Mouse (Mus musculus) hindbrain, postnatal 0 days (tissue): ENCODE measurements around the gene Cxcl9. TPM values are rescaled to one million over a fixed set of nuclear protein-coding genes. Genes with fewer than 3 reads are reported as not detected.

ENCODE experiments used
- ATAC-seq: fragments of 200-750 bp; cut with Nextera tagmentation; 2 replicates; pipeline ENCODE4 v1.8.0; 2017; ENCODE audit warnings: mild to moderate bottlenecking, moderate TSS enrichment, moderate library complexity
- DNase-seq: peaks from one replicate; pipeline ENCODE4 v3.0.0-alpha.2; 2015; ENCODE audit warnings: low spot score
- H3K27ac ChIP-seq: fragments of 300-500 bp; sonication (generic); 2 replicates; pipeline ENCODE4 v1.5.1; 2014; ENCODE audit warnings: mild to moderate bottlenecking
- H3K27me3 ChIP-seq: fragments of 300-500 bp; sonication (generic); 2 replicates; pipeline ENCODE4 v1.6.1; 2014; ENCODE audit warnings: low read length, mixed read lengths; ENCODE audit not compliant: insufficient read depth
- H3K36me3 ChIP-seq: fragments of 300-500 bp; sonication (generic); 2 replicates; pipeline ENCODE4 v1.6.1; 2014; ENCODE audit warnings: low read length, mixed read lengths; ENCODE audit not compliant: insufficient read depth
- H3K4me1 ChIP-seq: fragments of 300-500 bp; sonication (generic); 2 replicates; pipeline ENCODE4 v1.6.1; 2014; ENCODE audit warnings: antibody characterized with exemption, low read length, mixed read lengths; ENCODE audit not compliant: insufficient read depth
- H3K4me2 ChIP-seq: fragments of 300-500 bp; sonication (generic); 2 replicates; pipeline ENCODE4 v1.6.1; 2014; ENCODE audit warnings: low read depth, mild to moderate bottlenecking, low read length, moderate library complexity, mixed read lengths
- H3K4me3 ChIP-seq: fragments of 300-500 bp; sonication (generic); 2 replicates; pipeline ENCODE4 v1.5.1; 2014; ENCODE audit warnings: low read length
- H3K9ac ChIP-seq: fragments of 300-500 bp; sonication (generic); replicated peaks from 2 replicates; pipeline ENCODE4 v1.6.1; 2014; ENCODE audit warnings: mild to moderate bottlenecking, low read length, moderate library complexity, mixed read lengths
- H3K9me3 ChIP-seq: fragments of 300-500 bp; sonication (generic); 2 replicates; pipeline ENCODE4 v1.6.1; 2016; ENCODE audit warnings: low read length, mixed read lengths
- CTCF ChIP-seq: IDR thresholded peaks from 2 replicates; pipeline ENCODE4 v1.5.1; 2016; ENCODE audit warnings: antibody characterized with exemption, control low read depth, low read depth
- WGBS: fragments of 180-500 bp; shearing (Covaris S2); extraction: QIAGEN DNeasy Blood & Tissue Kit; methylation state at CpG from one replicate; pipeline ENCODE4 v1.1.7; 2014; 5-methylcytosine and 5-hydroxymethylcytosine counted together
- polyA plus RNA-seq: library from polyadenylated mRNA; unstranded; fragments of >200 nt; fragmentation: Nextera tagmentation; extraction: Ambion mirVana; gene quantifications from 2 replicates; pipeline ENCODE4 v1.2.1, GENCODE M21; 2015
- total RNA-seq: library from RNA; depleted of rRNA; stranded (reverse); fragments of >200 nt; gene quantifications from 2 replicates; pipeline ENCODE4 v1.2.3, GENCODE M21; 2014; rRNA removed

Cxcl9 gene
- not detected in 2 replicates for total RNA-seq
- polyA plus RNA-seq = not detected in 2 replicates

GRCm38 (mm10) chr5:92327929-92328328, at the start of gene Cxcl9:
TSS of gene Cxcl9 (minus strand) at chr5:92328079.
- Histone ChIP-seq H3K27me3 (no peaks in the 10 kb centered on the region), H3K9me3 (no peaks in the 10 kb centered on the region), H3K4me3 (no peak within 1 kb of the TSS), H3K27ac (no peak within 1 kb of the TSS), H3K36me3 (no peaks in the 10 kb centered on the region), H3K9ac (no peak within 1 kb of the TSS), H3K4me1 (no peaks in the 10 kb centered on the region), H3K4me2 (no peak within 1 kb of the TSS)
- no peak for ATAC-seq
- no peak for TF ChIP-seq CTCF
- 84% methylated on average over 7 of the region's 7 CpGs for WGBS
- DNase-seq = no peak

DNA sequence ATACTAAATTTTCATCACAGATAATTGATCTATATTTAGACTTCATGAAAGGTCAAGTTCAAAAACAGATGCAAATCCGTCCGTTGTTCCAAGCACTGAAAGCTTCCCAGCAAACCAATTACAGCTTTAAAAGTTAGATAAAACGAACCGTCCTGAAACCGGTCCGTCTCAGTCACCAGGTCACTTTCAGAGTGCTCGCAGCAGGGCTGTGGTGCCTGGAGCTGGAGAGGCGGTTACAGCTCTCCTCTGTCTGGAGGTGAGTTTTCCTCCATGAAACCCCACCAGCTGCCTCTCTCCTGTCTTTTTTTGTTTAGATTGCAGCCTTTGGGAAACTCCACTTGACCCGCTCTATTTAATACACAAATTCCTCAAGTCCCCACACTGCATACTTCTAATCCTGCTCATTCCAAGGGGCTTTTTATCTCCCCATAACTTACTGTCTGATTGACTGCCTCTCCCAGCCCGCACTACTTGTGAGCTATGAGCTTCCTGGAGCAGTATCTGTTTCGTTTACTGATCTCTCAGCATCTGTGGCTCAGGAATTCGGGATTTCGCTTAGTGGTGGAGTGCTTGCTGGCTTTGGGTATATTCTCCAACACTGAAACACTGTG, 49.0 kb upstream of the Cxcl9 start:
- no peak overlapping the region for H3K4me3 ChIP-seq
- no peak for DNase-seq
- H3K27ac ChIP-seq = no peak overlapping the region
- no peak for TF ChIP-seq CTCF
- no peaks in the 10 kb centered on the region for H3K4me1 ChIP-seq
- no peak overlapping the region for H3K4me2 ChIP-seq
- H3K36me3 ChIP-seq = no peaks in the 10 kb centered on the region
- 56% methylated on average over 13 of the region's 13 CpGs for WGBS
- ATAC-seq = no peak
- H3K9ac ChIP-seq = no peak overlapping the region
- no peaks in the 10 kb centered on the region for H3K9me3 ChIP-seq
- H3K27me3 ChIP-seq = no peaks in the 10 kb centered on the region

- no peaks in the 10 kb centered on the region for H3K36me3 ChIP-seq
- ATAC-seq (no peak), DNase-seq (no peak)
- no peak overlapping the region for H3K4me2 ChIP-seq
- H3K4me3 ChIP-seq = no peak overlapping the region
- H3K9me3 ChIP-seq = no peaks in the 10 kb centered on the region
- H3K4me1 ChIP-seq = 0 out of 2 replicates have a peak, but pooled peaks cover 5% of the 10 kb centered on the region
- no peaks in the 10 kb centered on the region for H3K27me3 ChIP-seq
- no peak overlapping the region for H3K9ac ChIP-seq
- H3K27ac ChIP-seq = no peak overlapping the region
- no peak for TF ChIP-seq CTCF
- 77% methylated on average over 17 of the region's 17 CpGs for WGBS
These were observed 47.5 kb upstream of the Cxcl9 start for GRCm38 (mm10) chr5:92375368-92375767.

DNA sequence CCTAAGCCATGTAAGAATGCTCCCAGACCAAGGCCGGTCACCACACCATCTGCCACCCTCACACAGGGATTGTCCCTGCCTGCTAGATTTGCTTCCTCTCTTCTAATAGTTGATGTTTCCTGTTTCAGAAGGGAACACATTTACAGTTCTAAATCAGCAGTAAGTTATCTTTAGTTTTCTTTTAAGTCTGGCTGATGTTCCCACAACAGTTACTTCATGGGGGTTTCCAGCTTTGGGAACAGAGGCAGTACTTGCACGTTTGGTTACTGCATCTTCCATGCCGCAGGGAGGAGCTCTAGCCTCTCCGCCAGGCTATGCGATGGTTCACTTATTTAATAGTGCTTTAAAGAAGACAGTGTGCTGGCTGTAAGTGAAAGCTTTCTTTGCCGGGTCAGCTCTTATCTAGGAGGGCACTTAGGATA, 46.9 kb upstream of the Cxcl9 start:
- Histone ChIP-seq H3K27ac (no peak overlapping the region), H3K27me3 (no peaks in the 10 kb centered on the region), H3K4me3 (no peak overlapping the region), H3K4me2 (no peak overlapping the region), H3K9me3 (no peaks in the 10 kb centered on the region), H3K4me1 (0 out of 2 replicates have a peak, but pooled peaks cover 5% of the 10 kb centered on the region), H3K9ac (no peak overlapping the region), H3K36me3 (no peaks in the 10 kb centered on the region)
- no peak for DNase-seq
- no peak for TF ChIP-seq CTCF
- no peak for ATAC-seq
- 63% methylated on average over 6 of the region's 6 CpGs for WGBS

DNA sequence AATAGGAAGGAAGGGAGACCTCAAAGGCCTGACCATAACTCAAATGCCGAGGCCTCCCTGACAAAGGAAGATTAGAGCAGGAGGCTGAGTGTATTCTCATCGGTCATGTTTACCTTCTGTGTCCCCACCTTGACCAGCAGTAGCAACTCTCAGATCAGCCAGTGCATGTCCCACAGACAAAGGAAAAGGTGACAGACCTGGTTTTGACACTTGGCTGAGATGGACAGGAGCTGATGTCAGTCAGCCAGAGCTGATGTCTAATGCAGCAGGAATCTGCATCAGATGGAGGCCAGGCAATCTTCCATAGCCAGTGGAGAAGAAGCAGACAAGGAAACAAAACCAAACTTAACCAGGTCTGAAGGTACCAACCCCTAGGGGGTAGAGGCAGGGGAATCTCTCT, 44.7 kb upstream of the Cxcl9 start:
- Histone ChIP-seq H3K4me1 (0 out of 2 replicates have a peak, but pooled peaks cover 5% of the 10 kb centered on the region), H3K9ac (no peak overlapping the region), H3K4me3 (no peak overlapping the region), H3K4me2 (no peak overlapping the region), H3K27ac (no peak overlapping the region), H3K9me3 (no peaks in the 10 kb centered on the region), H3K27me3 (no peaks in the 10 kb centered on the region), H3K36me3 (no peaks in the 10 kb centered on the region)
- DNase-seq (no peak), ATAC-seq (no peak)
- TF ChIP-seq CTCF = no peak
- WGBS = 88% methylated on average over 2 of the region's 2 CpGs

DNA sequence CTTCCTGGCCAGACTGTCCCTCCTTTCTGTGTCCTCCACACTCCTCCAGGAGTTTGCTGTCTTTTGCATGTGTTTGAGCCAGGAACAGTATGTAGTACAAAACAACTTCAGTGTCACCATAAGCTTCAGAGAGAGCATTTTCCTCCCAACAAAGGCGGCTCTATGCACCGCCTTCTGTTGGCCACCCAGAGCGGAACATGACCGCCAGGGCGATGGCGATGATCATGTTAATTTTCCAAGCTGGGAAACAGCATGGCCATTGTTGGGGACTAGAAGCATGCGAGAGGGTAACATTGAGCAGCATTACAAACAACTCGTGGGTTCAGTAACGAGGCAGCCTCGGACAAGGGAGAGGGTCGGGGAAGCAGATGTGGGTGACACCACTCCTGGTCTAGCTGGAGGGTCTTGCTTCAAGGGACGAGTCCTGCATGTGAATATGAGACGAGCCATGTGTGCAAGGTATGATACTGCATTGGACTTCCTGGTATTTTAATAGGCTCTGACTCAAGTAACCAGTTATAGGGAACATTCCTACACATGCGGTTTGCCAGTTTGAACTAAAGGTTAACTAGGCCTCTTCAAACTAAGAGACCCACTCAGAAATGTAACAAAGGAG, 43.6 kb upstream of the Cxcl9 start:
- peak; percentile 74 for ATAC-seq
- WGBS = 55% methylated on average over 14 of the region's 14 CpGs

GRCm38 (mm10) chr5:92370891-92371290, 43.0 kb upstream of the Cxcl9 start:
- H3K27ac ChIP-seq = no peak overlapping the region
- DNase-seq (no peak), ATAC-seq (no peak)
- H3K27me3 ChIP-seq = no peaks in the 10 kb centered on the region
- H3K36me3 ChIP-seq = no peaks in the 10 kb centered on the region
- 73% methylated on average over 6 of the region's 6 CpGs for WGBS
- TF ChIP-seq CTCF = no peak
- H3K9ac ChIP-seq = no peak overlapping the region
- H3K9me3 ChIP-seq = no peaks in the 10 kb centered on the region
- no peak overlapping the region for H3K4me2 ChIP-seq
- H3K4me1 ChIP-seq = 0 out of 2 replicates have a peak, but pooled peaks cover 5% of the 10 kb centered on the region
- H3K4me3 ChIP-seq = no peak overlapping the region

More for the DNA sequence above, 43.6 kb upstream of the Cxcl9 start:
- peak; percentile 34 for DNase-seq
- no peaks in the 10 kb centered on the region for H3K27me3 ChIP-seq
- no peak overlapping the region for H3K27ac ChIP-seq
- H3K4me1 ChIP-seq = 0 out of 2 replicates have a peak, but pooled peaks cover 5% of the 10 kb centered on the region
- H3K9ac ChIP-seq = no peak overlapping the region
- H3K36me3 ChIP-seq = no peaks in the 10 kb centered on the region
- TF ChIP-seq CTCF = 0 out of 2 replicates have a peak, but pooled peaks have one; percentile 17
- no peak overlapping the region for H3K4me3 ChIP-seq
- no peaks in the 10 kb centered on the region for H3K9me3 ChIP-seq
- no peak overlapping the region for H3K4me2 ChIP-seq
